Mouse (Mus musculus): ENCODE data around the gene Cdc42se1.

- TF ChIP-seq POLR2A (IDR thresholded peaks at IDR 0.05; ENCODE audit: insufficient read depth, low read depth, low read length) (no peak), CTCF (IDR thresholded peaks at IDR 0.05) (no peak)
These were observed 48.6 kb upstream of the Cdc42se1 start for GRCm38 (mm10) chr3:95179890-95180289.
